Mouse (Mus musculus) embryonic fibroblast, embryonic 13.5 days (primary cell): ENCODE results near the gene Rgl1.

Experiments
- CTCF ChIP-seq: IDR thresholded peaks from 2 replicates; pipeline ENCODE4 v1.5.1; 2011; ENCODE audit warnings: mild to moderate bottlenecking, control low read depth, low read length, moderate library complexity, borderline replicate concordance; ENCODE audit not compliant: insufficient read depth
- POLR2A ChIP-seq: IDR thresholded peaks from 2 replicates; pipeline ENCODE4 v1.6.1; 2011; ENCODE audit warnings: low read depth, mild to moderate bottlenecking, control low read depth, low read length, moderate library complexity

- TF ChIP-seq CTCF = no peak
- TF ChIP-seq POLR2A = no peak
Measured at GRCm38 (mm10) chr1:152791269-152791668, 25.1 kb upstream of the Rgl1 start.
